In genomic region chr2:29873801-29874200, GRCm38 (mm10) we compare ENCODE assay signal across 23 mouse cellular contexts. TPM values are rescaled to one million over a fixed set of nuclear protein-coding genes. Genes with fewer than 3 reads are reported as not detected.
DNase-seq lines count a peak whose midpoint lies in the region; ATAC-seq and TF ChIP-seq lines count a peak whose summit lies in the region.
"Had no signal": no experiment of that assay in that cellular context is flagged by ENCODE, and none has a peak within 500 bp of the region (broad histone marks: within the 10 kb centered on the region; RNA-seq: fewer than 3 reads in every experiment).

No protein-coding gene starts in this region.

- H3K9ac ChIP-seq in liver, embryonic 12.5 days: no peak overlapping the region
- H3K9ac ChIP-seq in liver, embryonic 11.5 days (ENCODE audit: low read depth, low read length): no peak overlapping the region
- H3K9ac ChIP-seq in hindbrain, embryonic 16.5 days (ENCODE audit: low read depth, low read length): no peak overlapping the region
- H3K9ac ChIP-seq: embryonic facial prominence, embryonic 12.5 days; forebrain, embryonic 15.5 days; heart, embryonic 15.5 days; hindbrain, embryonic 13.5 days; intestine, embryonic 15.5 days had no signal

- no peak overlapping the region for H3ac ChIP-seq in C2C12 (ENCODE audit: control insufficient read depth, insufficient read length, low read depth)

- H3K36me3 ChIP-seq in liver, embryonic 12.5 days: peaks cover 80% of the 10 kb centered on the region
- peaks cover 22% of the 10 kb centered on the region for H3K36me3 ChIP-seq in liver, embryonic 11.5 days (ENCODE audit: control insufficient read depth, insufficient read depth, low read length)
- H3K36me3 ChIP-seq in C2C12 (ENCODE audit: control insufficient read depth, insufficient read depth) (no peaks in the 10 kb centered on the region), macrophage (ENCODE audit: inconsistent target) (no peaks in the 10 kb centered on the region)
- no peaks in the 10 kb centered on the region; the same call in 1 of the 2 replicates for H3K36me3 ChIP-seq in hindbrain, embryonic 16.5 days (ENCODE audit: control insufficient read depth, insufficient read depth, low read length)
- H3K36me3 ChIP-seq: embryonic facial prominence, embryonic 12.5 days; forebrain, embryonic 15.5 days had no signal

- no peak for TF ChIP-seq CTCF in C2C12 (IDR thresholded peaks at IDR 0.05; ENCODE audit: control insufficient read depth, insufficient read depth, insufficient read length)

- H3K4me1 ChIP-seq in liver, embryonic 12.5 days: peaks cover 42% of the 10 kb centered on the region
- peaks cover 6% of the 10 kb centered on the region for H3K4me1 ChIP-seq in liver, embryonic 11.5 days (replicated peaks; ENCODE audit: control insufficient read depth, insufficient read depth, low read length)
- H3K4me1 ChIP-seq in hindbrain, embryonic 16.5 days (ENCODE audit: control insufficient read depth, insufficient read depth, low read depth, low read length): peaks cover 8% of the 10 kb centered on the region

- WGBS in liver, embryonic 12.5 days (ENCODE audit: insufficient replicate concordance): 84% methylated on average over 4 of the region's 4 CpGs
- 81% methylated on average over 4 of the region's 4 CpGs for WGBS in liver, embryonic 11.5 days
- 82% methylated on average over 4 of the region's 4 CpGs for WGBS in macrophage (ENCODE audit: missing documents)
- 93% methylated on average over 4 of the region's 4 CpGs for WGBS in hindbrain, embryonic 16.5 days

- no peak overlapping the region for H3K4me3 ChIP-seq in liver, embryonic 12.5 days
- H3K4me3 ChIP-seq in liver, embryonic 11.5 days (ENCODE audit: low read depth, low read length): no peak overlapping the region
- H3K4me3 ChIP-seq in C2C12 (ENCODE audit: insufficient read depth, poor library complexity, severe bottlenecking) (no peak overlapping the region), macrophage (ENCODE audit: inconsistent target) (no peak overlapping the region)
- no peak overlapping the region for H3K4me3 ChIP-seq in hindbrain, embryonic 16.5 days (ENCODE audit: low read length)
- H3K4me3 ChIP-seq: embryonic facial prominence, embryonic 12.5 days; forebrain, embryonic 15.5 days; heart, adult 2 months; heart, embryonic 15.5 days; hindbrain, embryonic 13.5 days; intestine, embryonic 15.5 days had no signal

- H3K9me3 ChIP-seq in liver, embryonic 12.5 days (replicated peaks): no peaks in the 10 kb centered on the region
- H3K9me3 ChIP-seq in liver, embryonic 11.5 days (ENCODE audit: control insufficient read depth, low read length): no peaks in the 10 kb centered on the region
- no peaks in the 10 kb centered on the region for H3K9me3 ChIP-seq in hindbrain, embryonic 16.5 days (ENCODE audit: control insufficient read depth, low read length)
- H3K9me3 ChIP-seq: embryonic facial prominence, embryonic 12.5 days; forebrain, embryonic 15.5 days; heart, embryonic 15.5 days; hindbrain, embryonic 13.5 days; intestine, embryonic 15.5 days had no signal

- DNase-seq in liver, embryonic 11.5 days (ENCODE audit: low spot score): no peak
- DNase-seq in 416B (ENCODE audit: low read depth): peak; percentile 62
- DNase-seq: adrenal gland, adult 2 months; adrenal gland, postnatal 36 days; B cell, adult 2 months; cerebellum, adult 11-12 months; cerebellum, postnatal 10 days; gastrocnemius, postnatal 14 days; heart, adult 2 months; heart, postnatal 14 days had no signal

- H3K79me2 ChIP-seq in C2C12 (ENCODE audit: control insufficient read depth, insufficient read depth) (no peaks in the 10 kb centered on the region), macrophage (ENCODE audit: inconsistent target) (no peaks in the 10 kb centered on the region)

- no peak overlapping the region for H3K4me2 ChIP-seq in liver, embryonic 12.5 days
- no peak overlapping the region for H3K4me2 ChIP-seq in liver, embryonic 11.5 days
- no peak overlapping the region for H3K4me2 ChIP-seq in hindbrain, embryonic 16.5 days (ENCODE audit: low read length)
- H3K4me2 ChIP-seq: embryonic facial prominence, embryonic 12.5 days; forebrain, embryonic 15.5 days; heart, embryonic 11.5 days; heart, embryonic 15.5 days; hindbrain, embryonic 13.5 days; intestine, embryonic 15.5 days had no signal

- no peaks in the 10 kb centered on the region for H3K79me3 ChIP-seq in C2C12 (ENCODE audit: low read depth)

- no peak for ATAC-seq in liver, embryonic 12.5 days
- ATAC-seq in liver, embryonic 11.5 days (replicated peaks; ENCODE audit: low FRiP score): no peak
- no peak for ATAC-seq in hindbrain, embryonic 16.5 days
- ATAC-seq in frontal cortex, adult (ENCODE audit: low TSS enrichment): no peak
- ATAC-seq: activated CD4-positive, CD25-positive, alpha-beta regulatory T cell, adult 4 months; forebrain, embryonic 15.5 days; intestine, embryonic 15.5 days; Patski had no signal

- H3K27me3 ChIP-seq in liver, embryonic 12.5 days (replicated peaks): no peaks in the 10 kb centered on the region
- H3K27me3 ChIP-seq in liver, embryonic 11.5 days (replicated peaks; ENCODE audit: control insufficient read depth, insufficient read depth, low read length): no peaks in the 10 kb centered on the region
- H3K27me3 ChIP-seq in C2C12 (ENCODE audit: control insufficient read depth, insufficient read depth, insufficient read length): peaks cover 3% of the 10 kb centered on the region
- H3K27me3 ChIP-seq in hindbrain, embryonic 16.5 days (replicated peaks; ENCODE audit: control insufficient read depth, insufficient read depth, low read length): no peaks in the 10 kb centered on the region
- H3K27me3 ChIP-seq: embryonic facial prominence, embryonic 12.5 days; forebrain, embryonic 15.5 days; heart, embryonic 15.5 days; hindbrain, embryonic 13.5 days; intestine, embryonic 15.5 days; Patski had no signal

- peak overlapping the region; percentile 55; the same call in 1 of the 2 replicates for H3K27ac ChIP-seq in liver, embryonic 12.5 days
- no peak overlapping the region for H3K27ac ChIP-seq in liver, embryonic 11.5 days (ENCODE audit: low read depth, low read length)
- H3K27ac ChIP-seq in macrophage: peak overlapping the region; percentile 12; the same call in 1 of the 2 replicates
- H3K27ac ChIP-seq in hindbrain, embryonic 16.5 days (ENCODE audit: low read depth, low read length): no peak overlapping the region
- H3K27ac ChIP-seq: embryonic facial prominence, embryonic 12.5 days; forebrain, embryonic 15.5 days; heart, adult 2 months; heart, embryonic 15.5 days; hindbrain, embryonic 13.5 days; intestine, embryonic 15.5 days had no signal

TF ChIP-seq in C2C12, 6 proteins besides CTCF, POLR2A, EP300 and RAD21:
- TF ChIP-seq MAX (IDR thresholded peaks at IDR 0.05) (no peak), USF1 (IDR thresholded peaks at IDR 0.05; ENCODE audit: low read depth) (peak; percentile 36)

RNA-seq across cellular contexts. Expression of gene Cercam, which starts 4.8 kb away (rescaled TPM):
- 47.2 and 49.9 TPM in 2 replicates for polyA plus RNA-seq in liver, embryonic 12.5 days (2016; fragmentation: Nextera tagmentation; extraction: Ambion mirVana)
- 49.0 and 54.3 TPM in 2 replicates for polyA plus RNA-seq in liver, embryonic 11.5 days (2014; fragmentation: Nextera tagmentation; extraction: Ambion mirVana)
- polyA plus RNA-seq in C2C12 (2012; fragmentation: generic; extraction: Trizol) (3.3 TPM), macrophage (2018) (7.3 to 16.8 TPM (median 15.9 TPM) in 3 replicates)
- total RNA-seq in macrophage (2018; cell fraction: chromatin; rRNA removed): 10 to 100 TPM in 15 of 26 experiments, 1 to 10 TPM in 11; 2.3 to 23.6 (median 12.3) TPM
- 10 to 100 TPM in 22 of 26 experiments, 1 to 10 TPM in 4; 8.8 to 26.8 (median 13.1) TPM for total RNA-seq in macrophage (2018; cell fraction: cytosol; rRNA removed)
- 10 to 100 TPM in 25 of 26 experiments, 1 to 10 TPM in 1; 9.0 to 32.3 (median 17.0) TPM for total RNA-seq in macrophage (2018; cell fraction: nucleus; rRNA removed)
- 22.6 and 25.8 TPM in 2 replicates for polyA plus RNA-seq in hindbrain, embryonic 16.5 days (2015; fragmentation: Nextera tagmentation; extraction: Ambion mirVana)

RNA-seq across cellular contexts. Expression of gene Odf2, which starts 15.2 kb away (rescaled TPM):
- 69.8 and 72.1 TPM in 2 replicates for polyA plus RNA-seq in liver, embryonic 12.5 days (2016; fragmentation: Nextera tagmentation; extraction: Ambion mirVana)
- 81.7 and 83.4 TPM in 2 replicates for polyA plus RNA-seq in liver, embryonic 11.5 days (2014; fragmentation: Nextera tagmentation; extraction: Ambion mirVana)
- polyA plus RNA-seq in C2C12 (2012; fragmentation: generic; extraction: Trizol) (31.3 TPM), macrophage (2018) (28.3 to 46.9 TPM (median 30.9 TPM) in 3 replicates)
- 100 to 1,000 TPM in 24 of 26 experiments, 10 to 100 TPM in 2; 67.0 to 433 (median 276) TPM for total RNA-seq in macrophage (2018; cell fraction: chromatin; rRNA removed)
- total RNA-seq in macrophage (2018; cell fraction: cytosol; rRNA removed): 10 to 100 TPM; 18.6 to 43.7 (median 35.6) TPM
- 100 to 1,000 TPM in 13 of 26 experiments, 10 to 100 TPM in 13; 46.2 to 209 (median 103) TPM for total RNA-seq in macrophage (2018; cell fraction: nucleus; rRNA removed)
- 61.0 and 61.2 TPM in 2 replicates for polyA plus RNA-seq in hindbrain, embryonic 16.5 days (2015; fragmentation: Nextera tagmentation; extraction: Ambion mirVana)

RNA-seq across cellular contexts. Expression of gene Urm1, which starts 53.9 kb away (rescaled TPM):
- polyA plus RNA-seq in liver, embryonic 12.5 days (2016; fragmentation: Nextera tagmentation; extraction: Ambion mirVana): 11.4 and 11.7 TPM in 2 replicates
- polyA plus RNA-seq in liver, embryonic 11.5 days (2014; fragmentation: Nextera tagmentation; extraction: Ambion mirVana): 21.1 TPM in 2 replicates
- polyA plus RNA-seq in C2C12 (2012; fragmentation: generic; extraction: Trizol) (67.1 TPM), macrophage (2018) (21.1 to 24.9 TPM (median 24.4 TPM) in 3 replicates)
- 10 to 100 TPM; 19.6 to 51.0 (median 33.2) TPM for total RNA-seq in macrophage (2018; cell fraction: chromatin; rRNA removed)
- total RNA-seq in macrophage (2018; cell fraction: cytosol; rRNA removed): 10 to 100 TPM; 16.7 to 41.3 (median 27.7) TPM
- total RNA-seq in macrophage (2018; cell fraction: nucleus; rRNA removed): 10 to 100 TPM; 14.1 to 42.2 (median 25.0) TPM
- 27.4 and 31.4 TPM in 2 replicates for polyA plus RNA-seq in hindbrain, embryonic 16.5 days (2015; fragmentation: Nextera tagmentation; extraction: Ambion mirVana)

Comparison
In these comparisons a context has a peak if more than half of its experiments do, and no peak if none do; other contexts are left out.
1. H3K27ac ChIP-seq: peak in liver, embryonic 12.5 days (single experiment) and macrophage (single experiment); none in liver, embryonic 11.5 days (single experiment) and hindbrain, embryonic 16.5 days (single experiment).